ENCODE assay signal across 18 mouse cellular contexts in genomic region chr8:70851837-70852236, GRCm38 (mm10). TPM values are rescaled to one million over a fixed set of nuclear protein-coding genes. Genes with fewer than 3 reads are reported as not detected.
DNase-seq lines count a peak whose midpoint lies in the region; ATAC-seq lines count a peak whose summit lies in the region.
"Had no signal": no experiment of that assay in that cellular context is flagged by ENCODE, and none has a peak within 500 bp of the region (broad histone marks: within the 10 kb centered on the region; RNA-seq: fewer than 3 reads in every experiment).

No protein-coding gene starts in this region.

- WGBS in hindbrain, embryonic 12.5 days = 46% methylated on average over 6 of the region's 6 CpGs
- WGBS in hindbrain, embryonic 16.5 days = 61% methylated on average over 6 of the region's 6 CpGs
- 52% methylated on average over 6 of the region's 6 CpGs for WGBS in lung, embryonic 16.5 days
- WGBS in limb, embryonic 11.5 days = 34% methylated on average over 6 of the region's 6 CpGs
- 45% methylated on average over 6 of the region's 6 CpGs for WGBS in stomach, embryonic 16.5 days

- peak overlapping the region; percentile 13; the same call in 1 of the 2 replicates for H3K9ac ChIP-seq in hindbrain, embryonic 12.5 days
- no peak overlapping the region; the same call in 1 of the 2 replicates for H3K9ac ChIP-seq in hindbrain, embryonic 16.5 days (ENCODE audit: low read depth, low read length)
- peak overlapping the region; percentile 4 for H3K9ac ChIP-seq in lung, embryonic 16.5 days (ENCODE audit: low read length)
- H3K9ac ChIP-seq in limb, embryonic 11.5 days (ENCODE audit: low read length) = peak overlapping the region; percentile 37; the same call in 1 of the 2 replicates
- H3K9ac ChIP-seq in stomach, embryonic 16.5 days (ENCODE audit: low read length) = peak overlapping the region; percentile 48; the same call in 1 of the 2 replicates
- H3K9ac ChIP-seq: midbrain, embryonic 13.5 days had no signal

- H3K36me3 ChIP-seq in hindbrain, embryonic 12.5 days = peaks cover 27% of the 10 kb centered on the region
- H3K36me3 ChIP-seq in hindbrain, embryonic 16.5 days (ENCODE audit: control insufficient read depth, insufficient read depth, low read length) = no peaks in the 10 kb centered on the region
- no peaks in the 10 kb centered on the region for H3K36me3 ChIP-seq in lung, embryonic 16.5 days (ENCODE audit: control insufficient read depth, insufficient read depth, low read length)
- H3K36me3 ChIP-seq in limb, embryonic 11.5 days (ENCODE audit: control insufficient read depth, insufficient read depth, low read length) = no peaks in the 10 kb centered on the region
- no peaks in the 10 kb centered on the region for H3K36me3 ChIP-seq in stomach, embryonic 16.5 days (ENCODE audit: control insufficient read depth, insufficient read depth, low read length)

- no peak overlapping the region for H3K4me3 ChIP-seq in hindbrain, embryonic 12.5 days
- H3K4me3 ChIP-seq in hindbrain, embryonic 16.5 days (ENCODE audit: low read length) = no peak overlapping the region
- no peak overlapping the region for H3K4me3 ChIP-seq in lung, embryonic 16.5 days (ENCODE audit: low read length)
- no peak overlapping the region for H3K4me3 ChIP-seq in limb, embryonic 11.5 days (ENCODE audit: low read depth, low read length)
- no peak overlapping the region for H3K4me3 ChIP-seq in stomach, embryonic 16.5 days (replicated peaks; ENCODE audit: low read length)
- H3K4me3 ChIP-seq: midbrain, embryonic 13.5 days had no signal

- ATAC-seq in hindbrain, embryonic 12.5 days (ENCODE audit: low FRiP score) = no peak
- no peak for ATAC-seq in hindbrain, embryonic 16.5 days
- no peak for ATAC-seq in lung, embryonic 16.5 days (ENCODE audit: low read depth)
- ATAC-seq in limb, embryonic 11.5 days (ENCODE audit: insufficient number of reproducible peaks, low FRiP score, low TSS enrichment, low read depth) = no peak
- no peak for ATAC-seq in stomach, embryonic 16.5 days (ENCODE audit: insufficient read depth, low FRiP score)
- ATAC-seq: midbrain, embryonic 13.5 days had no signal

- H3K27ac ChIP-seq in hindbrain, embryonic 12.5 days = no peak overlapping the region
- H3K27ac ChIP-seq in hindbrain, embryonic 16.5 days (ENCODE audit: low read depth, low read length) = no peak overlapping the region
- no peak overlapping the region for H3K27ac ChIP-seq in lung, embryonic 16.5 days (ENCODE audit: low read length)
- H3K27ac ChIP-seq in limb, embryonic 11.5 days (replicated peaks; ENCODE audit: low read depth, low read length) = 0 out of 2 replicates have a peak overlapping the region, but pooled peaks have one; percentile 21
- H3K27ac ChIP-seq in stomach, embryonic 16.5 days (ENCODE audit: low read length) = no peak overlapping the region
- H3K27ac ChIP-seq: midbrain, embryonic 13.5 days had no signal

- peaks cover 13% of the 10 kb centered on the region for H3K4me1 ChIP-seq in hindbrain, embryonic 12.5 days
- H3K4me1 ChIP-seq in hindbrain, embryonic 16.5 days (ENCODE audit: control insufficient read depth, insufficient read depth, low read depth, low read length) = peaks cover 5% of the 10 kb centered on the region
- H3K4me1 ChIP-seq in lung, embryonic 16.5 days (replicated peaks; ENCODE audit: control insufficient read depth, insufficient read depth, low read length) = 0 out of 2 replicates have a peak, but pooled peaks cover 5% of the 10 kb centered on the region
- peaks cover 7% of the 10 kb centered on the region for H3K4me1 ChIP-seq in limb, embryonic 11.5 days (ENCODE audit: control insufficient read depth, insufficient read depth, low read length)
- peaks cover 4% of the 10 kb centered on the region for H3K4me1 ChIP-seq in stomach, embryonic 16.5 days (ENCODE audit: control insufficient read depth, insufficient read depth, low read length)

- H3K27me3 ChIP-seq in hindbrain, embryonic 12.5 days = peaks cover 11% of the 10 kb centered on the region
- no peaks in the 10 kb centered on the region for H3K27me3 ChIP-seq in hindbrain, embryonic 16.5 days (replicated peaks; ENCODE audit: control insufficient read depth, insufficient read depth, low read length)
- H3K27me3 ChIP-seq in lung, embryonic 16.5 days (ENCODE audit: control insufficient read depth, insufficient read depth, low read depth, low read length) = peaks cover 3% of the 10 kb centered on the region; the same call in 1 of the 2 replicates
- no peaks in the 10 kb centered on the region for H3K27me3 ChIP-seq in limb, embryonic 11.5 days (ENCODE audit: control insufficient read depth, insufficient read depth, low read length)
- no peaks in the 10 kb centered on the region for H3K27me3 ChIP-seq in stomach, embryonic 16.5 days (ENCODE audit: control insufficient read depth, insufficient read depth, low read length)

- no peak overlapping the region for H3K4me2 ChIP-seq in hindbrain, embryonic 12.5 days (replicated peaks)
- no peak overlapping the region for H3K4me2 ChIP-seq in hindbrain, embryonic 16.5 days (ENCODE audit: low read length)
- no peak overlapping the region for H3K4me2 ChIP-seq in lung, embryonic 16.5 days (ENCODE audit: low read depth, low read length)
- H3K4me2 ChIP-seq in limb, embryonic 11.5 days (ENCODE audit: low read depth, severe bottlenecking) = no peak overlapping the region
- no peak overlapping the region for H3K4me2 ChIP-seq in stomach, embryonic 16.5 days (ENCODE audit: low read depth, low read length)
- H3K4me2 ChIP-seq: midbrain, embryonic 13.5 days had no signal

- no peaks in the 10 kb centered on the region for H3K9me3 ChIP-seq in hindbrain, embryonic 12.5 days (replicated peaks)
- no peaks in the 10 kb centered on the region for H3K9me3 ChIP-seq in hindbrain, embryonic 16.5 days (ENCODE audit: control insufficient read depth, low read length)
- no peaks in the 10 kb centered on the region for H3K9me3 ChIP-seq in lung, embryonic 16.5 days (ENCODE audit: control insufficient read depth, low read length)
- no peaks in the 10 kb centered on the region for H3K9me3 ChIP-seq in limb, embryonic 11.5 days (ENCODE audit: control insufficient read depth, low read length)
- H3K9me3 ChIP-seq in stomach, embryonic 16.5 days (replicated peaks; ENCODE audit: control insufficient read depth, low read length) = no peaks in the 10 kb centered on the region
- H3K9me3 ChIP-seq: midbrain, embryonic 13.5 days had no signal

- no peak for DNase-seq in lung, adult 18-20 months
- DNase-seq in limb, embryonic 11.5 days (ENCODE audit: low spot score) = no peak
- DNase-seq in left cerebral cortex, adult 18-20 months (ENCODE audit: low spot score in 2 of 2) = no peak
- DNase-seq: cerebellum, adult 8-10 months; gastrocnemius, postnatal 36 days; kidney, adult 11 months; kidney, postnatal 36 days; lung, adult 2 months; lung, postnatal 4 days; right cerebral cortex, adult 18-20 months; thymus, adult 2 months had no signal

RNA-seq across cellular contexts. Expression of gene Kcnn1, which starts 11.2 kb away (rescaled TPM):
- 22.1 and 23.8 TPM in 2 replicates for polyA plus RNA-seq in hindbrain, embryonic 12.5 days (2016; fragmentation: Nextera tagmentation; extraction: Ambion mirVana)
- 16.3 and 18.5 TPM in 2 replicates for polyA plus RNA-seq in hindbrain, embryonic 16.5 days (2015; fragmentation: Nextera tagmentation; extraction: Ambion mirVana)
- polyA plus RNA-seq in lung, embryonic 16.5 days (2015; fragmentation: Nextera tagmentation; extraction: Ambion mirVana) = 0.40 and 0.99 TPM in 2 replicates
- 3.8 and 3.9 TPM in 2 replicates for polyA plus RNA-seq in limb, embryonic 11.5 days (2014; fragmentation: Nextera tagmentation; extraction: Ambion mirVana)
- 1.4 TPM in 2 replicates for polyA plus RNA-seq in stomach, embryonic 16.5 days (2015; fragmentation: Nextera tagmentation; extraction: Ambion mirVana)
- total RNA-seq in left cerebral cortex, adult 18-20 months (2021) = 10 to 100 TPM; 17.4 to 19.3 TPM

RNA-seq across cellular contexts. Expression of gene Arrdc2, which starts 12.3 kb away (rescaled TPM):
- 9.8 and 11.1 TPM in 2 replicates for polyA plus RNA-seq in hindbrain, embryonic 12.5 days (2016; fragmentation: Nextera tagmentation; extraction: Ambion mirVana)
- polyA plus RNA-seq in hindbrain, embryonic 16.5 days (2015; fragmentation: Nextera tagmentation; extraction: Ambion mirVana) = 6.8 and 7.9 TPM in 2 replicates
- 4.5 and 5.6 TPM in 2 replicates for polyA plus RNA-seq in lung, embryonic 16.5 days (2015; fragmentation: Nextera tagmentation; extraction: Ambion mirVana)
- 4.9 and 5.1 TPM in 2 replicates for polyA plus RNA-seq in limb, embryonic 11.5 days (2014; fragmentation: Nextera tagmentation; extraction: Ambion mirVana)
- polyA plus RNA-seq in stomach, embryonic 16.5 days (2015; fragmentation: Nextera tagmentation; extraction: Ambion mirVana) = 6.0 and 7.1 TPM in 2 replicates
- total RNA-seq in left cerebral cortex, adult 18-20 months (2021) = 10 to 100 TPM; 12.0 to 13.3 TPM

RNA-seq across cellular contexts. Expression of gene Ccdc124, which starts 21.9 kb away (rescaled TPM):
- 131 and 139 TPM in 2 replicates for polyA plus RNA-seq in hindbrain, embryonic 12.5 days (2016; fragmentation: Nextera tagmentation; extraction: Ambion mirVana)
- 168 and 190 TPM in 2 replicates for polyA plus RNA-seq in hindbrain, embryonic 16.5 days (2015; fragmentation: Nextera tagmentation; extraction: Ambion mirVana)
- 99.2 and 106 TPM in 2 replicates for polyA plus RNA-seq in lung, embryonic 16.5 days (2015; fragmentation: Nextera tagmentation; extraction: Ambion mirVana)
- polyA plus RNA-seq in limb, embryonic 11.5 days (2014; fragmentation: Nextera tagmentation; extraction: Ambion mirVana) = 154 and 161 TPM in 2 replicates
- polyA plus RNA-seq in stomach, embryonic 16.5 days (2015; fragmentation: Nextera tagmentation; extraction: Ambion mirVana) = 85.6 and 89.6 TPM in 2 replicates
- total RNA-seq in left cerebral cortex, adult 18-20 months (2021) = 100 to 1,000 TPM; 101 to 102 TPM

RNA-seq across cellular contexts. Expression of gene Slc5a5, which starts 40.7 kb away (rescaled TPM):
- polyA plus RNA-seq in hindbrain, embryonic 12.5 days (2016; fragmentation: Nextera tagmentation; extraction: Ambion mirVana) = 0.25 and 0.68 TPM in 2 replicates
- 2.4 and 3.1 TPM in 2 replicates for polyA plus RNA-seq in hindbrain, embryonic 16.5 days (2015; fragmentation: Nextera tagmentation; extraction: Ambion mirVana)
- polyA plus RNA-seq in lung, embryonic 16.5 days (2015; fragmentation: Nextera tagmentation; extraction: Ambion mirVana) = 0.13 and 0.16 TPM in 2 replicates
- 0.09 and 0.34 TPM in 2 replicates for polyA plus RNA-seq in limb, embryonic 11.5 days (2014; fragmentation: Nextera tagmentation; extraction: Ambion mirVana)
- polyA plus RNA-seq in stomach, embryonic 16.5 days (2015; fragmentation: Nextera tagmentation; extraction: Ambion mirVana) = 8.2 and 13.8 TPM in 2 replicates
- total RNA-seq in left cerebral cortex, adult 18-20 months (2021) = 10 to 100 TPM; 12.8 to 13.0 TPM
- total RNA-seq: hematopoietic stem cell, adult 5-6 weeks had no signal
- polyA plus RNA-seq: heart, embryonic 14.5 days had no signal

RNA-seq across cellular contexts. Expression of gene Il12rb1, which starts 43.6 kb away (rescaled TPM):
- polyA plus RNA-seq in hindbrain, embryonic 12.5 days (2016; fragmentation: Nextera tagmentation; extraction: Ambion mirVana) = not detected in 2 replicates
- polyA plus RNA-seq in hindbrain, embryonic 16.5 days (2015; fragmentation: Nextera tagmentation; extraction: Ambion mirVana) = 0.11 and 0.14 TPM in 2 replicates
- polyA plus RNA-seq in lung, embryonic 16.5 days (2015; fragmentation: Nextera tagmentation; extraction: Ambion mirVana) = 0.24 and 0.69 TPM in 2 replicates
- polyA plus RNA-seq in limb, embryonic 11.5 days (2014; fragmentation: Nextera tagmentation; extraction: Ambion mirVana) = not detected in 2 replicates
- 0.23 TPM in 1 of 2 replicates, not detected in the other for polyA plus RNA-seq in stomach, embryonic 16.5 days (2015; fragmentation: Nextera tagmentation; extraction: Ambion mirVana)
- under 1 TPM; 0.63 to 0.77 TPM for total RNA-seq in left cerebral cortex, adult 18-20 months (2021)
- polyA plus RNA-seq: heart, embryonic 14.5 days; midbrain, embryonic 13.5 days had no signal
